Mouse (Mus musculus): ENCODE results near the gene Raver2. TPM values are rescaled to one million over a fixed set of nuclear protein-coding genes. Genes with fewer than 3 reads are reported as not detected.

The Raver2 gene
- total RNA-seq, 1 experiment from 2014 or later: 2.1 TPM

GRCm38 (mm10) chr4:101164673-101165072, 95.9 kb downstream of the Raver2 start:
- ATAC-seq (ENCODE audit: extremely low read depth, insufficient number of reproducible peaks, low FRiP score, poor library complexity, severe bottlenecking): no peak

- ATAC-seq (ENCODE audit: extremely low read depth, insufficient number of reproducible peaks, low FRiP score, poor library complexity, severe bottlenecking): no peak
Measured at GRCm38 (mm10) chr4:101165776-101166175, 97.0 kb downstream of the Raver2 start.

GRCm38 (mm10) chr4:101167777-101168176, 99.0 kb downstream of the Raver2 start:
- no peak for ATAC-seq (ENCODE audit: extremely low read depth, insufficient number of reproducible peaks, low FRiP score, poor library complexity, severe bottlenecking)

- peak; percentile 65 for ATAC-seq (ENCODE audit: extremely low read depth, insufficient number of reproducible peaks, low FRiP score, poor library complexity, severe bottlenecking)
Measured at GRCm38 (mm10) chr4:101168189-101168778, 99.5 kb downstream of the Raver2 start.

GRCm38 (mm10) chr4:101172738-101173137, 104.0 kb downstream of the Raver2 start:
- ATAC-seq (ENCODE audit: extremely low read depth, insufficient number of reproducible peaks, low FRiP score, poor library complexity, severe bottlenecking): peak; percentile 70

- peak; percentile 14; the same call in 1 of the 2 replicates for ATAC-seq (ENCODE audit: extremely low read depth, insufficient number of reproducible peaks, low FRiP score, poor library complexity, severe bottlenecking)
Measured at GRCm38 (mm10) chr4:101174916-101175625, 106.3 kb downstream of the Raver2 start.

- no peak for ATAC-seq (ENCODE audit: extremely low read depth, insufficient number of reproducible peaks, low FRiP score, poor library complexity, severe bottlenecking)
Measured at GRCm38 (mm10) chr4:101176123-101176522, 107.3 kb downstream of the Raver2 start.

- no peak for ATAC-seq (ENCODE audit: extremely low read depth, insufficient number of reproducible peaks, low FRiP score, poor library complexity, severe bottlenecking)
Measured at GRCm38 (mm10) chr4:101177796-101178195, 109.0 kb downstream of the Raver2 start.

- ATAC-seq (ENCODE audit: extremely low read depth, insufficient number of reproducible peaks, low FRiP score, poor library complexity, severe bottlenecking): no peak
Measured at GRCm38 (mm10) chr4:101179076-101179475, 110.3 kb downstream of the Raver2 start.

GRCm38 (mm10) chr4:101179836-101180235, 111.1 kb downstream of the Raver2 start:
- ATAC-seq (ENCODE audit: extremely low read depth, insufficient number of reproducible peaks, low FRiP score, poor library complexity, severe bottlenecking): no peak

GRCm38 (mm10) chr4:101180681-101181080, 111.9 kb downstream of the Raver2 start:
- ATAC-seq (ENCODE audit: extremely low read depth, insufficient number of reproducible peaks, low FRiP score, poor library complexity, severe bottlenecking): no peak

- peak; percentile 60 for ATAC-seq (ENCODE audit: extremely low read depth, insufficient number of reproducible peaks, low FRiP score, poor library complexity, severe bottlenecking)
Measured at GRCm38 (mm10) chr4:101182603-101183011, 113.8 kb downstream of the Raver2 start.

- peak; percentile 67 for ATAC-seq (ENCODE audit: extremely low read depth, insufficient number of reproducible peaks, low FRiP score, poor library complexity, severe bottlenecking)
Measured at GRCm38 (mm10) chr4:101185216-101185615, 116.4 kb downstream of the Raver2 start.

GRCm38 (mm10) chr4:101186591-101186990, 117.8 kb downstream of the Raver2 start:
- no peak for ATAC-seq (ENCODE audit: extremely low read depth, insufficient number of reproducible peaks, low FRiP score, poor library complexity, severe bottlenecking)

GRCm38 (mm10) chr4:101187381-101187780, 118.6 kb downstream of the Raver2 start:
- ATAC-seq (ENCODE audit: extremely low read depth, insufficient number of reproducible peaks, low FRiP score, poor library complexity, severe bottlenecking): peak; percentile 17; the same call in 1 of the 2 replicates

GRCm38 (mm10) chr4:101192241-101192976, 123.6 kb downstream of the Raver2 start:
- peak; percentile 83 for ATAC-seq (ENCODE audit: extremely low read depth, insufficient number of reproducible peaks, low FRiP score, poor library complexity, severe bottlenecking)

- no peak for ATAC-seq (ENCODE audit: extremely low read depth, insufficient number of reproducible peaks, low FRiP score, poor library complexity, severe bottlenecking)
Measured at GRCm38 (mm10) chr4:101194170-101194569, 125.4 kb downstream of the Raver2 start.

GRCm38 (mm10) chr4:101196407-101196806, 127.6 kb downstream of the Raver2 start:
- ATAC-seq (ENCODE audit: extremely low read depth, insufficient number of reproducible peaks, low FRiP score, poor library complexity, severe bottlenecking): no peak

- no peak for ATAC-seq (ENCODE audit: extremely low read depth, insufficient number of reproducible peaks, low FRiP score, poor library complexity, severe bottlenecking)
Measured at GRCm38 (mm10) chr4:101197421-101198170, 128.8 kb downstream of the Raver2 start.
